Mouse (Mus musculus) bone marrow, adult 2 months (tissue): ENCODE measurements around the gene Lrp1.

Experiments used
- CTCF ChIP-seq: fragments of 200-500 bp; IDR thresholded peaks from 2 replicates; pipeline ENCODE4 v1.5.1; 2011; ENCODE audit warnings: low read length, control low read depth; ENCODE audit not compliant: control insufficient read depth, insufficient read depth
- POLR2A ChIP-seq: fragments of 200-500 bp; IDR thresholded peaks from 2 replicates; pipeline ENCODE4 v1.6.1; 2011; ENCODE audit warnings: low read depth, mild to moderate bottlenecking, control low read depth, low read length, borderline replicate concordance; ENCODE audit not compliant: control insufficient read depth

GRCm38 (mm10) chr10:127645791-127646190, 24.8 kb upstream of the Lrp1 start:
- TF ChIP-seq CTCF (no peak), POLR2A (no peak)
